Mouse (Mus musculus) neural tube, embryonic 14.5 days (tissue): ENCODE data around the gene Ptpro. TPM values are rescaled to one million over a fixed set of nuclear protein-coding genes. Genes with fewer than 3 reads are reported as not detected.
A peak's percentile ranks its signal among the peaks of the same experiment; 100 is the strongest.

Source experiments
- ATAC-seq: fragments of 200-750 bp; cut with Nextera tagmentation; 2 replicates; pipeline ENCODE4 v1.8.0; 2017; ENCODE audit warnings: low read depth, mild to moderate bottlenecking, moderate TSS enrichment, moderate library complexity
- H3K27ac ChIP-seq: fragments of 300-500 bp; sonication (generic); 2 replicates; pipeline ENCODE4 v1.5.1; 2014; ENCODE audit warnings: low read depth, mild to moderate bottlenecking, control low read depth, low read length, moderate library complexity, mixed read lengths
- H3K27me3 ChIP-seq: fragments of 300-500 bp; sonication (generic); 2 replicates; pipeline ENCODE4 v1.6.1; 2014; ENCODE audit warnings: low read length; ENCODE audit not compliant: control insufficient read depth, insufficient read depth
- H3K36me3 ChIP-seq: fragments of 300-500 bp; sonication (generic); 2 replicates; pipeline ENCODE4 v1.6.1; 2014; ENCODE audit warnings: low read length, mixed read lengths; ENCODE audit not compliant: control insufficient read depth, insufficient read depth
- H3K4me1 ChIP-seq: fragments of 300-500 bp; sonication (generic); 2 replicates; pipeline ENCODE4 v1.6.1; 2014; ENCODE audit warnings: low read length; ENCODE audit not compliant: control insufficient read depth, insufficient read depth
- H3K4me2 ChIP-seq: fragments of 300-500 bp; sonication (generic); 2 replicates; pipeline ENCODE4 v1.6.1; 2014; ENCODE audit warnings: mild to moderate bottlenecking, low read depth, low read length, control low read depth
- H3K4me3 ChIP-seq: fragments of 300-500 bp; sonication (generic); 2 replicates; pipeline ENCODE4 v1.5.1; 2014; ENCODE audit warnings: low read depth, low read length, control low read depth, mixed read lengths
- H3K9ac ChIP-seq: fragments of 300-500 bp; sonication (generic); replicated peaks from 2 replicates; pipeline ENCODE4 v1.6.1; 2014; ENCODE audit warnings: low read depth, mild to moderate bottlenecking, control low read depth, low read length, mixed read lengths
- H3K9me3 ChIP-seq: fragments of 300-500 bp; sonication (generic); 2 replicates; pipeline ENCODE4 v1.6.1; 2016; ENCODE audit warnings: low read length; ENCODE audit not compliant: control insufficient read depth
- WGBS: fragments of 180-500 bp; shearing (Covaris S2); extraction: QIAGEN DNeasy Blood & Tissue Kit; methylation state at CpG from one replicate; pipeline ENCODE4 v1.1.7; 2014; 5-methylcytosine and 5-hydroxymethylcytosine counted together
- polyA plus RNA-seq: library from polyadenylated mRNA; unstranded; fragments of >200 nt; fragmentation: Nextera tagmentation; extraction: Ambion mirVana; gene quantifications from 2 replicates; pipeline ENCODE4 v1.2.1, GENCODE M21; 2014

Ptpro gene
- polyA plus RNA-seq, 1 experiment from 2014 or later: 56.4 TPM

DNA sequence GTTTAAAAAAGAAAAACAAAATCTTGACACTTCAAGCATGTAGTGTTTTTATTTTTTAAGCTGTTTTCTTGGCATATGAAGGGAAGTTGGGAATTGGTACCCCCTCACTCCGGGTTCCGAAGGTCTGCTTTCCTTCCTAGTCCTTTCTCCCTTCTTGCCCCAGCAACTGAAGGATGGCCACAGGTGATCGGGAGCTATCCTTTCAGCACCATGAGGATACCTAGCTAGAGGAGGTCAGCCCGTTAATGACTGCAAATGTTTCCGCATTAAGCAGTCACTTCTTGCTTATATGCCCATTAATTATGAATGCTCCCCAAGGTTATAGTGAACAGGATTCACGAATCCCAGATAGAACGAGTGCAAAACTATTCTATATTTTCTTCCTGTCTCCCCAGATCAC, 1.3 kb downstream of the Ptpro start:
- H3K27ac ChIP-seq: no peak overlapping the region; the same call in 1 of the 2 replicates
- no peak for ATAC-seq
- WGBS: 6% methylated on average over 7 of the region's 7 CpGs
- no peaks in the 10 kb centered on the region for H3K36me3 ChIP-seq
- peak overlapping the region; percentile 74; the same call in 1 of the 2 replicates for H3K9ac ChIP-seq
- H3K4me3 ChIP-seq: peak overlapping the region; percentile 62
- peak overlapping the region; percentile 61 for H3K4me2 ChIP-seq
- no peaks in the 10 kb centered on the region for H3K9me3 ChIP-seq
- no peaks in the 10 kb centered on the region for H3K27me3 ChIP-seq
- no peaks in the 10 kb centered on the region for H3K4me1 ChIP-seq

DNA sequence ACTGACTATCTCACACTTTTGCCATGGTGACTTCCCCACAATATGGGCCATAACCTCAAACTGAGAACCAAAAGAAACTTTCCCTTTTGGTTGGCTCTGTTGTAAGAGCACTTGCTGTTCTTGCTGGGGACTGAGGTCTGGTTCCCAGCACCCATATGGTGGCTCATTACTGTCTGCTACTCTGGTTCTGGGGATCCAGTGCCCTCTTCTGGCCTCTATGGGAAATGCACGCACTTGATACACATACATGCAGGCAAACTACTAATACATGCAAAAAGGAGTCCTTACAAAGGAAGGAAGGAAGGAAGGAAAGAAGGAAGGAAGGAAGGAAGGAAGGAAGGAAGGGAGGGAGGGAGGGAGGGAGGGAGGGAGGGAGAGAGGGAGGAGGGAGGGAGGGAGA, 8.9 kb downstream of the Ptpro start:
- Histone ChIP-seq H3K4me3 (no peak overlapping the region), H3K36me3 (no peaks in the 10 kb centered on the region), H3K9me3 (no peaks in the 10 kb centered on the region), H3K4me1 (no peaks in the 10 kb centered on the region), H3K27ac (no peak overlapping the region), H3K27me3 (no peaks in the 10 kb centered on the region), H3K4me2 (no peak overlapping the region), H3K9ac (no peak overlapping the region)
- no peak for ATAC-seq
- WGBS: 95% methylated on average over 1 of the region's 1 CpGs

DNA sequence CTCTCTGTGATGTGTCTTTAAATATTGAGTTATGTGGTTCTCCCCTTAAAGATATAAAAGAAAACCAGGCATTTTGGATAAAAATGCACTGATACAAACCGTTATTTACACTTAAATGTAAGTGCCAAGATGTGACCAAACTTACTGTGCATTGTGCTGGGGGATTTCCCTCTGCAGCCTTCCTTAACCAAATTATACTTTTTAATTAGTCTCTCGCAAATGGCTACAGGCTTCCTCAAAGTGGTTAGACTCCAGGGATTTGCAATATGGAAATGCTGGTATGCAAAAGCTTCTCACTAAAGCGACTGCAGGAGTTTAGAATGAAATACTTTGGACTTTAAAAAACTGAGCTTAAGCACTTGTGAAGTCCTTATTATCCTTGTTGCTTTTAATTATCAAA, 10.0 kb downstream of the Ptpro start:
- no peaks in the 10 kb centered on the region for H3K4me1 ChIP-seq
- 32% methylated on average over 3 of the region's 3 CpGs for WGBS
- H3K9me3 ChIP-seq: no peaks in the 10 kb centered on the region
- no peak for ATAC-seq
- H3K4me3 ChIP-seq: no peak overlapping the region
- no peaks in the 10 kb centered on the region for H3K27me3 ChIP-seq
- no peak overlapping the region for H3K9ac ChIP-seq
- H3K27ac ChIP-seq: no peak overlapping the region
- no peaks in the 10 kb centered on the region for H3K36me3 ChIP-seq
- no peak overlapping the region for H3K4me2 ChIP-seq

DNA sequence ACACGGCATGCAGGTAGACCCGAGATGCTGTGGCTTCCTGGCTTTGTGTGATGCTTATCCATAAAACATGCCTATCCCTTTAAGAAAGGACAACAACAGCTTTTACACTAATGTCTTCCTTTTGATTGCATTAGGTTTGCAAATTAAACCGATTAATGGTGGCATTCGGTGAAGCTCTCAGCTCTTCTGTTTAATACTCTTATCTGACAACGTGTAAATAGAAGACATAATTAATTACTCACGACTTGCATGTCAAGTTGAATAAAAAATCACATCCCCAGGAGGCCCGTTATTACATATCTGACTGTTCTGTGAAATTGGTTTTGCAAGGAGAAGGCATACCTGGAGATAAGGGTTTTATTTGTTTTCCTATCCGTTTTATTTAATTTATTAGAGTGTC, 15.9 kb downstream of the Ptpro start:
- Histone ChIP-seq H3K4me2 (no peak overlapping the region), H3K27ac (no peak overlapping the region), H3K4me3 (no peak overlapping the region), H3K27me3 (no peaks in the 10 kb centered on the region), H3K9ac (no peak overlapping the region), H3K9me3 (no peaks in the 10 kb centered on the region), H3K4me1 (no peaks in the 10 kb centered on the region), H3K36me3 (no peaks in the 10 kb centered on the region)
- 47% methylated on average over 8 of the region's 8 CpGs for WGBS
- ATAC-seq: no peak

DNA sequence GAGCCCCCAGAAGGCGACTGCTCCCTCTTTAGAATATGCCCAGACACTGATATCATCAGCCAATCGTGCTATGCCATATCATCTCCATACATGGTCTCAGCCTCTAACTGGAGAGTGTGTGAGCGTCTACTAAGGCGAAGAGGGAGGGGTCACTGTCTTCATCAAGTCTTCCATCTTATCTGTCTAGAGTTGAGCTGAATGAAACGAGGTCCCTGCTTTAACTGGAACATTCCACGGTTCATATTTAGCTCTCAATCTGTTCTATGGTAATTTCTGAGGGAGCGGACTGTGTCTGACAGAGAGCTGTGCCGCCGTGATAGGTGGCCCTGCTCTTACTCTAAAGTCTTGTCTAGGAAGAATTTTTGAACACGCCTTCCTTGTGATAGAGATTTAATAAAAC, 16.5 kb downstream of the Ptpro start:
- Histone ChIP-seq H3K9ac (no peak overlapping the region), H3K4me1 (no peaks in the 10 kb centered on the region), H3K36me3 (no peaks in the 10 kb centered on the region), H3K4me2 (no peak overlapping the region), H3K4me3 (no peak overlapping the region), H3K27ac (no peak overlapping the region), H3K27me3 (no peaks in the 10 kb centered on the region), H3K9me3 (no peaks in the 10 kb centered on the region)
- 84% methylated on average over 10 of the region's 10 CpGs for WGBS
- no peak for ATAC-seq

DNA sequence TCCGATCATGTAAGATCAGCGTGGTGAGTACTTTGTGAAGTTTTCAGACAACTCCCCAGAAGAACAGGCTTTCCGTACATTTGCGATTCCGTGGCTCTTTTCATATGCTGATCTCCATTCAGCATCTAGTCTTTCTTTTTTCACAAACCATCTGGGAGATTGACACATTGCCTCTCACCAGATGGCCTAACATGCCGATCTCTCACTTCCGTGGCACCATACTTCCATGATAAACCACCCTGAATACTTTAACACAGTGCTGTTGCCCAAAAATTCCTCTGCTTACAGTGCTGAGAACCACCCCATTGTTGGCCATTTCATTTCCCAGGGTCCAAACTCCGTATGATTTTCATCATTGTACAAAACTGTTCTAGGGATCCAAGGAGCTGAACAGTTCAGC, 20.4 kb downstream of the Ptpro start:
- Histone ChIP-seq H3K9ac (no peak overlapping the region), H3K4me2 (no peak overlapping the region), H3K27ac (no peak overlapping the region), H3K27me3 (no peaks in the 10 kb centered on the region), H3K36me3 (no peaks in the 10 kb centered on the region), H3K4me3 (no peak overlapping the region), H3K4me1 (peaks cover 3% of the 10 kb centered on the region; the same call in 1 of the 2 replicates), H3K9me3 (no peaks in the 10 kb centered on the region)
- ATAC-seq: no peak
- 45% methylated on average over 8 of the region's 8 CpGs for WGBS

DNA sequence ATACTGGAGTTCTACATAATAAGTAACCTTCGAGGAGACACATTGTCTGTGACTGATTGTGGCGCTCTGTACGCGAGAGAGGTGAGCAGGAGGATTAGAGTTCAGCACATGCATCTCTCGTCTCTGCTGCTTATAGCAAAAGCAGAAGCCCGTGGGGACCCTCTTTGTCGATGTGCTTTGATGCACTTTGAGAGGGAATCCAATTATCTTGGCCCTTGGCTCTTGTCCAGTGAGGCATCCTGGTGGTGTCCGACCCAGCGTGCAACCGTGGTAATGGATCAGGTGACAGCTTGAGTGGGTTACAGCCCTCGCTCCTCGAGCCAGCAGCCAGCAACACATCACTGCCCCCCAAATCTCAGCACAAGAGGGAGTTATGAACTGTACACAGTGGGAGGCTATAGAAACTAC, 25.5 kb downstream of the Ptpro start:
- Histone ChIP-seq H3K36me3 (no peaks in the 10 kb centered on the region), H3K4me3 (no peak overlapping the region), H3K4me2 (no peak overlapping the region), H3K27me3 (no peaks in the 10 kb centered on the region), H3K4me1 (peaks cover 6% of the 10 kb centered on the region; the same call in 1 of the 2 replicates), H3K9me3 (no peaks in the 10 kb centered on the region), H3K27ac (no peak overlapping the region), H3K9ac (no peak overlapping the region)
- peak; percentile 72; the same call in 1 of the 2 replicates for ATAC-seq
- 19% methylated on average over 12 of the region's 12 CpGs for WGBS

DNA sequence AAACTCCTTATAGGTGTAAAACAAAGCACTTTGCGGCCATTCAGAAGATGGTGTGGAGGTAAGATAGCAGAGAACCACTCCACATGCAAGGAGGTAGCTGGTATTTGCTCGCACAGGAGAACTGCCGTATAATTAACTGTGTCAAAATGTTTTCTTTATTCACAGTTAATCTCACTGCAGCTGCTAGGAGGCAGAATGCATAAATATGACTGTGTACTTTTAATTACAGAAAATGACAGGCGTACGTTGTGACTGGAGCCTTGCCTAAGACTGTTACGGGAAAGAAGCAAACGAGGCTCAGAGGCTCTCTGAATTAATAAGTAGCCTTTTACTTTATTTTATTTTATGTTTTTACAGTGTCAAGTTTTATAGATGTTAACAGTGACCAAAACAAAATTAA, 27.5 kb downstream of the Ptpro start:
- H3K27me3 ChIP-seq: no peaks in the 10 kb centered on the region
- H3K9me3 ChIP-seq: no peaks in the 10 kb centered on the region
- H3K27ac ChIP-seq: no peak overlapping the region
- no peak for ATAC-seq
- H3K4me3 ChIP-seq: no peak overlapping the region
- H3K36me3 ChIP-seq: no peaks in the 10 kb centered on the region
- peaks cover 6% of the 10 kb centered on the region; the same call in 1 of the 2 replicates for H3K4me1 ChIP-seq
- no peak overlapping the region for H3K9ac ChIP-seq
- 50% methylated on average over 7 of the region's 7 CpGs for WGBS
- no peak overlapping the region for H3K4me2 ChIP-seq

DNA sequence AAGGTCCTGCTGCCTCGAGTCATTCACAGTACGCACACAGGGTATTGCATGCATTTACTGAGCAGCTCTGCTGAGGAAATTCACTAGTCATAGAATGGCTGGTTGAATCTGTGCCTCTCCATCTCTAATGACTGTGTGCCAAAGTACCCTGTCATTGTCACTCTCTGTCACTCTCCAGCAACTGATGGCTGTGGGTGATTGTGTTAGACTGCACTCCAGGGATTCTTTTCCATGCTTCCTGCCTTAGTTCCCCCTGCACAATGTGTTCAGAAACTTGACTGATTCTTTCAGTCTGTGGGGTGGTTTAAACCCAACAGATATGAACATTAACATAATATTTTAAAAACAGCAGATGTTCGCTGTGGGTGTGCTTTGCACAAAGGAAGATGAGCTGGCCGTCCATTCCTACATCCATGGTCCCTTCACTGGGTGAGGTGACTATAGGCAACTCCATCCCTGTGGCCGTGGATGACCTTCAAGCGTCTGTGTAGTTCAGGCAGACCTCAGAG, 29.5 kb downstream of the Ptpro start:
- Histone ChIP-seq H3K4me3 (no peak overlapping the region), H3K27ac (no peak overlapping the region), H3K4me1 (peaks cover 6% of the 10 kb centered on the region; the same call in 1 of the 2 replicates), H3K9me3 (no peaks in the 10 kb centered on the region), H3K36me3 (no peaks in the 10 kb centered on the region), H3K4me2 (no peak overlapping the region), H3K27me3 (no peaks in the 10 kb centered on the region), H3K9ac (no peak overlapping the region)
- no peak; the same call in 1 of the 2 replicates for ATAC-seq
- WGBS: 81% methylated on average over 6 of the region's 6 CpGs
